Mouse (Mus musculus) v-Abl transformed pro-B cells (cell line): ENCODE measurements around the gene Cpm.
"Not testable (repeated sequence)": the region's sequence is repeated elsewhere in the genome, so short reads cannot be mapped to it uniquely, and the experiment has no call there.

Experiments
- in situ Hi-C, 2 experiments: fragments of 400-800 bp; cut with MboI; formaldehyde crosslinking; loops; one replicate each; pipeline ENCODE4 v1.15.1; 2025; ENCODE audit not compliant: unreplicated experiment in 2 of 2

The Cpm gene

GRCm38 (mm10) chr10:117605283-117606243, 23.7 kb upstream of the Cpm start:
- in situ Hi-C loops = no loop called here

DNA sequence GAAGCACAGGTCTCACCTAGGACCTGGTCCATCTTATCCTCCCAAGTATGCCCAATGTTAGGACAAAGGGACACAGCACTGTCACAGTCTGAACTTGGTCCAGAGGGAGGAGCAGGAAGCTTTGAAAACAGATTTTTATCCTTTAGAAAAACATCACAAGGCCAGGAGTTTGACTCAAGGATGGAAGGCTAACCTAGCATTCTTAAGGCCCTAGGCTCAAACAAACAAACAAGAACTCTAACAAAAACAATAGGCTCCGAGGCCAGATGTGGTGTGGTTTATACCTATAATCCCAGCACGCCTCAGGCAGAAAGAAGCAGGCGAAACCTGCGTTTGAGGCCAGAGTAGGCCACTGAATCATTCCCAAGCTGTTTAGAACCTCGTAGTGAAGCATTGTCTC, 22.9 kb upstream of the Cpm start:
- in situ Hi-C loops = no loop called here

GRCm38 (mm10) chr10:117607051-117607803, 22.1 kb upstream of the Cpm start:
- in situ Hi-C loops = no loop called here

- in situ Hi-C loops = no loop called here
Observed at GRCm38 (mm10) chr10:117607804-117608279, 21.5 kb upstream of the Cpm start.

DNA sequence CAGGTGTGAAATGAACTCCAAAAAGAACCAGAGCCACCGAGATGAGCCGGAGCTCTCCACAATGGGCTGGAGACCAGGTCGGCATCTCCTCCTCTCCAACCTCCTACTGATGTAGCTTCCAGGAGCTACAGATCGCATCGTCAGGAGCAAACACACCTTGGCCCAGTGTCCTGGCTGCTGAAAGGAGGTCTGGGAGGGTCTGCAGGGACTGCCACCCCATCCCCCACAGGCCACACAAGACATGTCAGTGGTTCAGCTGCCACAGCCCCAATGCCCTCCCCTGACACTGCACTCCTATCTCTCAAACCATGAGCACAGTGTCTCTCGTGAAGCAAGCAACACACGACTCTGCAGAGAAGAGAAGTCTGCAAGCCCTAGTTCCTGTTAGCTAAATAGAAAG, 20.8 kb upstream of the Cpm start:
- in situ Hi-C loops = no loop called here

- in situ Hi-C loops = no loop called here
Observed at GRCm38 (mm10) chr10:117608988-117609809, 20.1 kb upstream of the Cpm start.

DNA sequence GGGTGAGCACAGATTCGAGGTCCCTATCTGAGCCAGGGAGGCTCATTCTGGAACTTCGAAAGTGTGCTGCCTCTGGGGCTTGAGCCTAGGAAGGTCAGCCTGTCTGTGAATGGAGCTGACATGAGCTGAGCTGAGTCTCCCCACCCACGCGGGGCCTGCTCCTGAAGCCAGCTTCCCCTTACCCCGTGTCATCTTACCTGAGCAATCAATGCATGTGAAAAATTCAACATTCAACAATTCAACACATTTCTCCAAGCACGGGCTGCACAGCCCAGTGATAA, 19.6 kb upstream of the Cpm start:
- in situ Hi-C loops = no loop called here

DNA sequence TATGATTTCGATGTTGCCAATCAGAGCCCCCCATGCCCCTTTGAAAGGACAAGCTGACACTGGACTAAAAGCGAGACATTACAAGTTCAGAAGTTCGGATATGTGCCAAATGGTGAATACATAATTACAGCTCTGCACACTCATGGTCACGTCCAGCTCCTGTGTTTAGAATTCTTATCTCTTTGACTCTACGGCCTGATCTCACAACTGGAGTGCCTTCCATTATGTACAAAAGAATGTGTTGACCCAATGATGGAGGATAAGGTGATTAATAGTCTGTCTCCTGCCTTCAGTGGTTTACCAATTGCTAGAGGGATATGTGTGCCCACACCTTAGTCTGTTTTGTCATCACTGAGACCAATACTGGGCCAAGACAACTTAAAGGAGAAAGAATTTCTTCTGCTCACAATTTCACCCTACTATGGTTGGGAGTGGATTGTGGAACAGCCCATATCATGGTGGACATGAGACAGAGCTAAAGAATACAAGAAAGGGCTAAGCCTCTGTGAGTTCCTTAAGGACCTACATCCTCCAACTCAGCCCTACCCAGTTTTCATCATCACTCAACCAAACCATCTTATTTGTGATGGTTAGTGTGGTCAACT, 19.0 kb upstream of the Cpm start:
- in situ Hi-C loops = no loop called here

- in situ Hi-C loops = no loop called here
Observed at GRCm38 (mm10) chr10:117610794-117611384, 18.4 kb upstream of the Cpm start.

GRCm38 (mm10) chr10:117611503-117611902, 17.8 kb upstream of the Cpm start:
- in situ Hi-C loops = no loop called here

GRCm38 (mm10) chr10:117611976-117612375, 17.3 kb upstream of the Cpm start:
- in situ Hi-C loops = no loop called here

GRCm38 (mm10) chr10:117612621-117613584, 16.4 kb upstream of the Cpm start:
- in situ Hi-C loops = no loop called here

DNA sequence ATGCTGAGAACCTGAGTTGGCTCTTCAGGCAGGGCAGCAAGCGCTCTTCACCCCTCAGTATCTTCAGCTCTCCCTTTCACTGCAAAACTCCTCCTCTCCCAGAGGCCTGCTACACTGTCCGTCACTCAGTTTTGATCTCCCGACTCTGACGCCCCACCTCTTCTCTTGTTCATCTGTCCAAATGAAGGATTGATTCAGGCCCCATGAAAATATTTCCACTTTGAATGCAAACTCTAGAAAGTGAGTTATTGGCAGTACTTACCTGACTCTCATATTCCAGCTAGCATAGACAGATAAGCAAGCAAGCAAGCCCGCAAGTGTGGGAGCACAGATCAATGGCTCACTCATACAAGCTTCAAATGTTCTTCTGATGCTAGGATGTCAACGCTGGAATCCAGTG, 15.3 kb upstream of the Cpm start:
- in situ Hi-C loops = no loop called here

DNA sequence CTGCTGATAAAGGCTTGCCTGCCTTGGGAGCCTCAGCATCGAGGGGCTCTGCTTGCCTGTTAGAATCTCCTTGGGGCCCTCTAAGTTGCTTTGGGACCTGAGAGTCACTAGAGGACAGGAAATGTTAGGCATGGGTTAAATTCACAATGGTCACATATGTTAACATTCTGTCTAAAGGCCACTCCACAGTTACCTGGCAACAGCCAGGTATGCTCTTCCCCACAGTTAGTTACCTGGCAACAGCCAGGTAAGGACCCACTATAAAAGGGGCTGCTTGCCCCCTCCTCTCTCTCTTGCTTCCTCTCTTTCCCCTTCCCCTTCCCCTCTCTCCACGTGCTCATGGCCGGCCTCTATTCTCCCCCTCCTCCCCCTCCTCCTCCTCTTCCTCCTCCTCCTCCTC, 14.9 kb upstream of the Cpm start:
- in situ Hi-C loops = no loop called here

- in situ Hi-C loops = no loop called here
Observed at GRCm38 (mm10) chr10:117615239-117615638, 14.1 kb upstream of the Cpm start.

DNA sequence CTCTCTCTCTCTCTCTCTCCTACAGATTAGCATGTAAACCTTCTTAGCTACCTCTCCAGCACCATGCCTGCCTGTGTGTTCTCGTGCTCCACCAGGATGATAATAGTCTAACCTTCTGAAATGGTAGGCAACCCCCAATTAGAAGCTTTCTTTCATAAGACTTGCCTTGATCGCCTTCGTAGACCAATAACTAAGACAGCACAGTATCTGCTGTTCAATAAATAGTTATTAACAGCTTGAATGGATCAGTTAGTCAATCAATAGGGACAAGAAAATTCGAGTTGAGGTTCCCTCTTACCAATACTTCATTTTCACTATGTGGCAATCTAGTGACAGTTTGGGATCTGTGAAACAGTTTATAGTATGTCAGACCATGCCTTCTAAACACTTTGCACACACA, 13.6 kb upstream of the Cpm start:
- in situ Hi-C loops = no loop called here

DNA sequence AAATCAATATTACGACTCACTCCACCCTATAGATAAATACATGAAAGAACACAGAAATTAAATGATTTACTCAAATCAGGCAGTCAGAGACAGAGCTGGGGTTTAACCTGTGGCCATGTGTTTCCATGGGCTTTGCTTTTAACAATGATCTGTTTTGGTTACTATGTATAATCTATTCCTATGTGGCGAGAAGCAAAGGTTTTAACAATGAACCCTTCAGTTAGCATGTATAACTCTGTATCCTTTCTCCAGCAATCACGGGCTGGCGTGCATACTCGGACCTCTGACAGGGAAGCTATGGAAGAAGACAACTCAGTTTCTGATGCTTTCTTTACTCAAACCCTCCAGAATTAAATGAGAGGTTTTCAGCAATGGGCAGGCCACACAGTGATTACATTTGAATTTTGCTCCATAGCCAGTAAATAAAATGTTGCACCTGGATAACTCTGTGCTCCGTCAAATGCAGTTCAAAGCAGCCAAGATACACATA, 13.1 kb upstream of the Cpm start:
- in situ Hi-C loops = no loop called here

- in situ Hi-C loops = not testable (repeated sequence)
Observed at GRCm38 (mm10) chr10:117616765-117617164, 12.5 kb upstream of the Cpm start.
